Mouse (Mus musculus): ENCODE data around the gene Prg4.

GRCm38 (mm10) chr1:150426216-150426615 lies 39.7 kb downstream of the Prg4 start:
- no peak for TF ChIP-seq CTCF (IDR thresholded peaks at IDR 0.05; ENCODE audit: borderline replicate concordance, insufficient read depth, low read length)
- TF ChIP-seq POLR2A (IDR thresholded peaks at IDR 0.05; ENCODE audit: low read depth, low read length), result no peak
